Mouse (Mus musculus): ENCODE data around the gene Defb47. TPM values are rescaled to one million over a fixed set of nuclear protein-coding genes. Genes with fewer than 3 reads are reported as not detected.

Defb47 gene
- total RNA-seq, 2 experiments from 2014 or later: not detected

Other genes with a start within 250 kb of the Defb47 start
- 10 to 100 TPM; 38.2 to 44.0 TPM for gene Ints6, start 236.9 kb upstream of the Defb47 start, total RNA-seq (2021)
- 10 to 100 TPM; 11.3 to 11.8 TPM for gene Wdfy2, start 160.4 kb upstream of the Defb47 start, total RNA-seq (2021)
- not detected for gene Defb48, start 13.6 kb upstream of the Defb47 start, total RNA-seq (2021)
- gene Defb43, start 13.7 kb downstream of the Defb47 start, total RNA-seq (2021): not detected
- gene Defb42, start 48.9 kb downstream of the Defb47 start, total RNA-seq (2021): not detected
- not detected for gene Defb30, start 51.9 kb downstream of the Defb47 start, total RNA-seq (2021)